Mouse (Mus musculus) cortical plate, adult 2 months (tissue): ENCODE data around the gene Ttc28. TPM values are rescaled to one million over a fixed set of nuclear protein-coding genes. Genes with fewer than 3 reads are reported as not detected.
A peak's percentile ranks its signal among the peaks of the same experiment; 100 is the strongest.

Experiments used
- H3K27ac ChIP-seq: fragments of 200-500 bp; 2 replicates; pipeline ENCODE4 v1.5.1; 2012; ENCODE audit warnings: low read length, control low read depth, inconsistent platforms; ENCODE audit not compliant: insufficient read depth
- H3K4me1 ChIP-seq: fragments of 200-500 bp; 2 replicates; pipeline ENCODE4 v1.6.1; 2011; ENCODE audit warnings: low read length; ENCODE audit not compliant: control insufficient read depth, insufficient read depth
- H3K4me3 ChIP-seq: fragments of 200-500 bp; 2 replicates; pipeline ENCODE4 v1.5.1; 2011; ENCODE audit warnings: mild to moderate bottlenecking, low read length, control low read depth; ENCODE audit not compliant: insufficient read depth
- CTCF ChIP-seq: fragments of 200-500 bp; IDR thresholded peaks from 2 replicates; pipeline ENCODE4 v1.5.1; 2011; ENCODE audit warnings: mild to moderate bottlenecking, control low read depth, low read length; ENCODE audit not compliant: insufficient read depth; ENCODE audit errors: extremely low read depth
- POLR2A ChIP-seq: fragments of 200-500 bp; IDR thresholded peaks from 2 replicates; pipeline ENCODE4 v1.6.1; 2011; ENCODE audit warnings: mild to moderate bottlenecking, low read length, control low read depth; ENCODE audit not compliant: insufficient read depth; ENCODE audit errors: extremely low read depth
- polyA plus RNA-seq: library from polyadenylated mRNA; depleted of rRNA; stranded (reverse); fragments of >200 nt; gene quantifications from 2 replicates; pipeline ENCODE4 v1.2.3, GENCODE M21; 2012

The Ttc28 gene
- polyA plus RNA-seq, 1 experiment = 3.7 TPM

DNA sequence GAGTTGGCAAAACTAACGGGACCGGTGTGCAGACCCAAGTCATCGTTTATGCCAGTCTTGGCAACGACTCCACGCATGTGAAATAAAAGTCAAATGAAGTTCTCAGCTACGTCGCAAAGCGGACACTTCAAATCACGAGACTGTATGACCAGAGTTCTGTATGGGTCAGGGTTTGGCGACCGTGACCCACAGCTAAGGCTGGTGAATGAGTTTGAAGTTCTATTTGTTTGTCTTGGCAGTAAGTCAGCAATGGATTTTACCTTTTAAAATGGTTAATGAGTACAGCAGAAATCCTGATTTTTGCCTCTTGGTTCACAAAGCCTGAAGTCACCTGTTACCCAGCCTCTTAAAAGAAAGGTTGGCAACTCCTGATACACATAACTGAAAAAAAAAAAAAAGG is 408.9 kb downstream of the Ttc28 start:
- H3K27ac ChIP-seq = no peak overlapping the region
- no peak for TF ChIP-seq CTCF
- TF ChIP-seq POLR2A = no peak

DNA sequence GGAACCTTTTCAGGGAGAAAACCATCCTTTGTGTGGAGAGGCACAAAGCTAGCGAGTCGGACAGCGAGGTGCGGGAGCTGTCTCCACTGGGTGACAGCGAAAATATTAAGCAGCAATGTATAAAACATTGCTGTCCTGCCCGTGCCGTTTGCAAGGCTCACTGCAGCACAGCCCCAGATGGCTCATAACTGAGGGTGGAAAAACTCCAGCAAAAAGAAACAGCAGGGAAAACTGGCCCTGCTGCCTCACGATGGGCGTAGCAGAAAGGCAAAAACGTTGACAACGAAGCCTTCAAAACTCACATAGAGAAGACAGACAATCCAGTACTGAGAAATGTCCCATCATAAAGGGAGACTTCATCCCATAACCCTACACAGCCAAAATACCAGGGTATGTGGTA is 410.5 kb downstream of the Ttc28 start:
- H3K27ac ChIP-seq = no peak overlapping the region
- peaks cover 3% of the 10 kb centered on the region; the same call in 1 of the 2 replicates for H3K4me1 ChIP-seq
- no peak for TF ChIP-seq POLR2A
- no peak for TF ChIP-seq CTCF
- no peak overlapping the region for H3K4me3 ChIP-seq

More for the DNA sequence above, 408.9 kb downstream of the Ttc28 start:
- H3K4me1 ChIP-seq = peaks cover 3% of the 10 kb centered on the region; the same call in 1 of the 2 replicates
- no peak overlapping the region for H3K4me3 ChIP-seq

DNA sequence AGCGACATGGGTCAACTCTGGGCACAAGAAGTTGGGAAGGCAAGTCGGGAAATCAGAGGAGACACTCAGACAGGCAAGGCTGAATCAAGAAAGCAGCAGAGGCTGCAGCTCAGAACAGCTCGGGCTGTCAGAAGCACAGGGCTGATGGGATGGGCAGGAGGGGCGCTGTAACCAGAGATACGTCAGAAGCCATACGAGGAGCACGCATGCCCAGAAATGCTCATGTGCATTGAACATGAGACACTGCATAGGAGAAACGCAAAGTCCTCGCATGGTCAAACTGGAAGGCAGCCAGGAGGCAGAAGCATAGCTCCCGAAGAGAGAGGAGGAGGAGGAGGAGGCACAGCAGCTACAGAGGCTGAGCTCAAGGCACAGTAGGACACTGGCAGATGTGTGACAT is 412.0 kb downstream of the Ttc28 start:
- TF ChIP-seq POLR2A (peak; percentile 78), CTCF (no peak)
- Histone ChIP-seq H3K4me3 (peak overlapping the region; percentile 35), H3K27ac (no peak overlapping the region), H3K4me1 (peaks cover 3% of the 10 kb centered on the region; the same call in 1 of the 2 replicates)

DNA sequence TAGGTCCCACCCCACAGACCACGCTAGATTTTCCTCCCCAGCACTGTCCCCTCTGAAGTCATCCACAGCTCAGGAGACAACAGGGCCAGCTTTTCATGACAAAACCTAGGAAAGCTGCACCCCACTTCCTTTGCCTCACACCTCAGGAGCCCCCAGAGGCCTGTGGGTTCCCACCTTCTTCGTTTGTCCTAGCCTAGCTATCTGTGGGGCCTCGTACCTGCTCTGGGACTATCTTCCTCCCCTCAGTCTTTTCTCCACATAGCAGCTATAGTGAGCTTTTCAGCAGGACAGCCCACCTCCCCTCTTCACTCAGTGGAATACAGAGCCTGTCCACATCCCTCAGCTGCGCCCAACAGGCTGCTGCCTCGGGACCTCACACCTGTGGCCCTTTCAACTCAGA is 418.2 kb downstream of the Ttc28 start:
- Histone ChIP-seq H3K27ac (no peak overlapping the region), H3K4me1 (no peaks in the 10 kb centered on the region), H3K4me3 (no peak overlapping the region)
- no peak for TF ChIP-seq CTCF
- TF ChIP-seq POLR2A = no peak

DNA sequence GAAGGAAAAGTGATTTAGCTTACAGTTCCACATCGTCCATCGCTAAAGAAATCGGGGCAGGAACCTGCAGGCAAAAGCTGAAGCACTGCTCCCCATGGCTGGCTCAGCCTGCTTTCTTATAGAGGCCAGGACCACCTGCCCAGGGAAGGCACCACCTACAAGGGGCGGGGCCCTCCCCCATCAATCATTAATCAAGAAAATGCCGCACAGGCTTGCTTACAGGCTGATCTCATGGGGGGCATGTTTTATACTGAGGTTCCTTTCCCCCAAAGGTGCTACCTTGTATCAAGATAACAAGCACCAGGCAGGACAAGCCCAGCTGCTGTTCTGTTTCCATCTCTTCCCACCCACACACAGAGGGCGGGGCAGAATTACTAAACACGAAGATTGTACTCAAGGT is 419.1 kb downstream of the Ttc28 start:
- H3K4me1 ChIP-seq = no peaks in the 10 kb centered on the region
- TF ChIP-seq POLR2A (no peak), CTCF (no peak)
- no peak overlapping the region for H3K27ac ChIP-seq
- no peak overlapping the region for H3K4me3 ChIP-seq

DNA sequence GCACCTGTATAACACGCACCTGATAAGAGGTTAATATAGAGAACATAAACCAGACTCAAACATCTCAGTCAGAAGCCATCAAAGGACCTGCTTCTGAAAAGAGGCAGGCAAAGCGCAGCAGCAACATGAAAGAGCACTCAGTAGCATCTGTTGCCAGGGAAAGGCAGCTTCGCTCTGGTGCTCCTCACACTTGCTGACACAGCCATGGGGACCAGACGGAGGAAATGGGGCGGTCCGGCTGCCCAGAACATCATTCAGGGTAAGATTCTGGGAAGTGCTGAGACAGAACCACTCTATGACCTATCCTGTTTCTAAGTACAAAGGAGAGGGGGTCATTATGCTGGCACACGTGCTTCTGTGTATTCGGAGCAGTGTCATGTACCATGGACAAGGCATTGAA is 421.2 kb downstream of the Ttc28 start:
- H3K27ac ChIP-seq = no peak overlapping the region
- TF ChIP-seq CTCF (no peak), POLR2A (no peak)
- no peaks in the 10 kb centered on the region for H3K4me1 ChIP-seq
- H3K4me3 ChIP-seq = no peak overlapping the region

DNA sequence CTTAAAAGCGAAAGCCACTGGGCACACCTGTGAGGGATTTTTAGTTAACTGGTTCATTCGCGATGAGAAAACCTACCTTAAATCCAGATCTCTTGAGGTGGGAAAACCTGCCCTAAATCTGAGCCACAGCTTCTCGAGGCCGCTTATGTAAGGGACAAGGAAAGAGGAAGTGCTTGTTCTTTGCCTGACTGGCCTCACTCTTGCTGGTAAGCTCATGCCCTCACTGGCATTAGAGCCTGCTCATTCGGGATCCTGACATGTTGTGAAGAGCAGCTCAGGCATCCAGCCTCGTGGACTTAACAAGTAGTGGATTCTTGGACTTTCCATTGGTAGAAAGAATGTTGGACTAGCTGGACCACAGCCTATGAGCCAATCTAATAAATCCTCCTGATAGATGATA is 422.1 kb downstream of the Ttc28 start:
- Histone ChIP-seq H3K4me3 (no peak overlapping the region), H3K27ac (no peak overlapping the region), H3K4me1 (no peaks in the 10 kb centered on the region)
- TF ChIP-seq POLR2A (no peak), CTCF (no peak)

DNA sequence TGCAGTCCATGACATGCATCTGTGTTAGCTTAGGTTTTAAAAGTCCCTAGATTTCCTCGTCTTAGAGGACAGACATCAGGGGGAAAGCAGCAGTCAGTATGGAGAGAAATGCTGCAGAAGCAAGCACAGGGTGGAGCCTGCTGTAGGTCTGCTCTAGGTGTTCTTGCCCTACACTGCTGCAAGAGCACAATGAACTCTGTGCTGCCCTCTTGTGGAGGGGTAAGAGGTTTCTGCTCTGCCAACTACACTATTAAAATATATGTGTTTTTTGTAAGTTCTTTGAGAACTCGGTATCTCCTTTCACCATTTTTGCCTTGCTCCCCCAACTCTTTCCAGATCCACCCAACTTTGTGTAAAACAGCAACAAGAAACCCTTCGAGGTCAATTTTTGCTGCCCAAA is 425.1 kb downstream of the Ttc28 start:
- H3K4me3 ChIP-seq = no peak overlapping the region
- H3K27ac ChIP-seq = no peak overlapping the region
- peak; percentile 11; the same call in 1 of the 2 replicates for TF ChIP-seq CTCF
- no peak for TF ChIP-seq POLR2A
- H3K4me1 ChIP-seq = no peaks in the 10 kb centered on the region

DNA sequence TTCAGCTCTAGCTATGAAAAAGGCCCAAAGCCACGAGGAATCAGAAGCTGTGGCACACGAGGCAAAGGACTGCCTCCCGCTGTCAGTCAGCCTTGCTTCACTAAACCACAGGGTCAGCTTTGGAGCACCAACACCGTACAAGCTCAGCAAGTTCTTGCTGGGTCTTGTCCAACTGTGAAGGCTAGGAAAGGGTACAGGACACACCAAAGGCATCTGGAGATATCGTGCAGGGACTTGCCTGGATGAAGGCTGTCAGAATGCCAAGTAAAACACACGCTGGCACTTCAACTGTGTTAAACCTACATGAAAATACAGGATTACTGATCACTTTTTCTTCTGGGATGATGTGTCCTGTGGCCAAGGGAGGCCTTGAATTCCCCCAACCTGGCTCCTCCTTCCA is 430.6 kb downstream of the Ttc28 start:
- H3K27ac ChIP-seq = no peak overlapping the region
- H3K4me3 ChIP-seq = no peak overlapping the region
- TF ChIP-seq POLR2A = no peak
- TF ChIP-seq CTCF = no peak
- no peaks in the 10 kb centered on the region for H3K4me1 ChIP-seq

DNA sequence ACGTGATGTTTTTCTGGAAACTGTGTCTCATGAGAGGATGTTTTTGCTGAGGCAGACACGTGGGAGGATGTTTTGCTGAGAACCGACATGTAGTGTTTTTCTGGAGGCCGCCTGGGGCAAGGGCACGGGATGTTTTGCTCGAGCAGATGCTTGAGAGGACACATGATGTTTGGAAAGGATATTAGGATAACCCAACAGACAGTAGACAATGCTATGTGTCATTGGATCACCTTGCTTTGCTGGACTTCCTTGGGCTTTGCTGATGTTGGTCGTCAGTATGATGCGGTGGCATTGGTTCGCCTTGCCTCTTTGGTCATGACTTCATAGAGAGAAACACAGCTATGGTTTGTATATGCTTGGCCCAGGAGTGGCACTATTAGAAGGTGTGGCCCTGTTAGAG is 434.2 kb downstream of the Ttc28 start:
- TF ChIP-seq CTCF = no peak
- TF ChIP-seq POLR2A = no peak
- no peak overlapping the region for H3K4me3 ChIP-seq
- H3K4me1 ChIP-seq = no peaks in the 10 kb centered on the region
- no peak overlapping the region for H3K27ac ChIP-seq

DNA sequence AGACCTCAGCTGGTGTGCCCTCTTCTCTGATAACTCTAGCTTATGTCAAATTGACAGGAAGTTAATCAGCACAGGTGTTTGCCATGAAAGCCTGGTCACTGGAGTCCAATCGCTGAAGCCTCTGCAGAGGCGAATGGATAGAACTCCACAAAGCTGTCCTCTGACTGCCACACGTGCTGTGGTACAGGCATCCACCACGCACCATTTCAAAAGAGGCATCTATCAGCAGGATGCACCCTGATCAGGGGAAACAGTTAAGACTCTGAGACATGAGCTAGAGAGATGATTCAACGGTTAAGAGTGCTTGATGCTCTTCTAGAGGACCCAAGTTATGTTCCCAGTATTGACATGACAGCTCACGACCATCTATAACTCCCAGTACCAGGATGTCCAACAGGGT is 435.5 kb downstream of the Ttc28 start:
- no peak for TF ChIP-seq CTCF
- no peak for TF ChIP-seq POLR2A
- Histone ChIP-seq H3K4me1 (no peaks in the 10 kb centered on the region), H3K4me3 (no peak overlapping the region), H3K27ac (no peak overlapping the region)
